Mouse (Mus musculus): ENCODE results near the gene Gatad1.
"Not testable (repeated sequence)": the region's sequence is repeated elsewhere in the genome, so short reads cannot be mapped to it uniquely, and the experiment has no call there.

The Gatad1 gene

DNA sequence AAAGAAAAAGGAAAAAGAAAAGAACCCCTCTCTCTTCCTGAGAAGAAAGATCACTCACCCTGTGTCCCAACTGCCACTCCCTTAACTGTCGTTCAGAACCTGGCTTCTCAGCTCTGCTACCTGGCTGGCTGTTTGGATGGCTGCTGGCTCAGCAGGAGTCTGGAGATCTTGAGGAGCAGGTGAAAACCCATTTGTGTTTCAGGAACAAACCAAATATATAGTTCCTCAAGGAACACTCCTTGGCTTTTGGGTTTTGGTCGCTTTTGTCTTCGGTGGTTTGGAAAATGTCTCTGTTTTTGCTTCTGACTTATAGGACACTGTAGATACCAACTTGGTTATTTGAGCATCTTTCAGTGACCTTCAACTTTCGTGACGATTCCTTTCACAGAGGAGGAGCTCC lies at the start of gene Gatad1:
Gatad1 (minus strand) TSS at position 101 of the 400 bp plus-strand sequence.
- DNase-seq, result no peak

DNA sequence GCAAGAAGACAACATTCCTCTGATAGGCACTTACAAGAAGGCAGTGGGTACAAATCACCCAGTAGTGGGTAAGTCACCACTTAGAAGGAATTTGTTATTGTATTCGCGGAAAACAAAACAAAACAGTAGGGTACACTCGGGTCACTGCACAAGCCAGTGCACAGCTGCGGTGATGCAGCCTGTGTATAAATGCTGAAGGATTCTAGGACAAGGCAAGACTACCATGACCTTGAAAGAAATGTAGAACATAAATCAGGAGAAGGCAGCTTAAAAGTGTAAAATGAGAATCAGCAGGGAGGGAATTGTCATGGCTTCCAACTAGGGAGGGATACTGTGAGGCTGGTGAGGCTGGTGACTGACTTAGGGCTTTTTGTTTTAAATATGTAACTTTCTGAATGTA lies 45.2 kb upstream of the Gatad1 start:
- no peak for DNase-seq

DNA sequence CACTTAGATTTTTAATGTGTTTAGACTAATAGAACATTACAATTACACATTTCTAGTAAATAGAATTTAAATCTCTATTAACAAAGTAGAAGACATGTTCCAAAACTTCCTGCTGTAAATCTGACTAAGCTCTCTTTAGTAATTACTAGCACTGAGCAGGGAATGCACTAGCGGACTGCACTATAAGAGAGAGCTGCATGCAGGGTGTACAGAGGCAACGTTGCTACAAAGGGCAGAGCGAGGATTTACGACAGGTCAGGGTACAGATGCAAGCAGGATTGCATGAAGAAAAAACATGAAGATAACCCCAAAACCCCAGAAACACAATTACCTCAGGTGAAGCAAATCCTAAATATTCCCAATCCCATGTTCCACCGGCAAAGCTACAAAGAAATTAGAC lies 43.0 kb upstream of the Gatad1 start:
- no peak for DNase-seq

DNA sequence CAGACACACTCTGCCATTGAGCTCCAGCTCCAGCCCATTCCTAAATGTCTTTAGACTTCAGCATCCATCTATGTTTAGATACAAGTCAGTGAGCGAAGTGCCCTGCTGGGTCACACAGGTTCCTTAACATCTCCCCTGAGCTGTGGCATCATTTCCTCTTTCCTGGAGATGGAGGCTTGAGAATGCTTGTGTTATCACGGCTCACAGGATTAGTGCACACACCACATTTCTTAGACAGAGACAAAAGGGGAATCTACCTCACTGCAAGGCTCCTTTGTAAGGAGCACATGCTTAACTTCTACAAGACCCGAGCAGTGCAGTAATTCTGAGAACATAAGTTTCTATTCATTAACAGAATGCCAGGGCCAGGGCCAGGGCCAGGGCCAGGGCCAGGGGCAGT lies 39.0 kb upstream of the Gatad1 start:
- DNase-seq, result no peak

DNA sequence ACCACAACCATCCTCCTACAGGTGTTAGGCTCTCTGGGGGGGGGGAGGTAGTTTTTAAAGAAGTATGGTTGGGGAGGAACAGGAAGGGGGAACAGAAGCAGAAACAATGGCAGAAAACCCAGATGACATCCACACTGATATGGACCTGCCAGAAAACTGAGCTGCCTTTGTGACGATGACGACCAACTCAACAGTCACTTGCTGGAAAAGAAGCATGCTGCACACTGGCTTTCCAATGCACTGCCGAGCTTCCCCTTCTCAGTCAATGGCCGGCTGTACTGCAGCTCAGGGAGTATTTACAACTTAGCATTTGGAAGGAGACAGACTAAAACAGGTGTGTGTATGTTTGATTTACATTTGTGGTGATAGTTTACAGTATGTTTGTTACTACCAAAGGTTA lies 38.2 kb upstream of the Gatad1 start:
- DNase-seq, result no peak

DNA sequence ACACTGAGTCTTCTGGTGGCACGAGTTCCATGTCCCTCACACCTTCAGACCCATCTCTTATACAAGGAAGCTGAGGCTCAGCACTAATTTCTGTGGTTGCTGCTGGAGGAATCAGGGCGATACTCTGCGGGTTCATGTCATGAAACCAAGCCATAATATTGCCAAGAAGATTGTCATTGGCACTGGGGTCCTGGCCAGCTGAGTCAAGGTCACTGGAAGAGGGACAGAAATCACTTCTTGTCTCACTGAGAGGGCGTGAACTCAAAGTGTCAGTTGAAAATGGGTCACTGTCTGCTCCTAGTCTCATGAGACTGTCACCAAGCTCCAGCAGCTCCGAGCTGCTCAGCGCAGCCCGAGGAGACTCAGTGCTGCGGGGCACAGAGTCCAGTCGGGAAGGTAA lies 36.0 kb upstream of the Gatad1 start:
- DNase-seq, result no peak

DNA sequence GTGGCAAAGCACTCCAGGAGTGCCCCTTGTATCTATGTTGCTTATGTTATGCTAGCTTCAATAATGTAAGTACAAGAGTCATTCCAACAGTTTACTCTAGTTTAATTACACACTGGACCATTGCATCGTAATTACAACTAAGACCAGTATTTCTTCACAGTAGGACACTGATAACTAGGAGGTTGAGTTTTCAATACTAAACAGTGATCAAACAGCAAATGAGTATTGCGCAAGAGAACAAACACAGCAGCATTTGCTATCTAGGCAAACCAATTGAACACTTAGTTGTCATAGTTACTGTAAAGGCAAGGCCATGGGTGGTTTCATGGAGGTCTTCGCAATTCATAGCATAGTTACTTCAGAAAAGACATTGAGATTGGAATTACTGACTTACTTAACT lies 34.3 kb upstream of the Gatad1 start:
- DNase-seq, result no peak

DNA sequence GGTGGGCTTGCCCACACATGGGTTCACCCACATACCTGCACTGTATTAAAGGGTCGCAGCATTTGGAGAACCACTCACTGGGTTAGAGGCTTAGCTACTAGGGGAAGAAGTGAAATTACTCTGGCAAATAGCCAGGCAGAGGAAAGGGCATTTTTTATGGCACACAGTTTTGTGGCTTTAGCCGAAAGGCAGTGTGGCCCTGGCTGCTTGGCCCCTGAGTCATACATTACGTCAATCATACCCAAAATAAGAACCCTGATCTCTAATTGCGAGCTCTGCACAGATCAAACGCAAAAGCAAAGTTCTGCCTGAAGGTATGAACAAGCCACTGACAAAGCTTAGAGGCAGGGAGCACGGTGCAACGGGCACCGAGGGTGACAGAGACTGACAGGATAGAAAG lies 31.3 kb upstream of the Gatad1 start:
- no peak for DNase-seq

DNA sequence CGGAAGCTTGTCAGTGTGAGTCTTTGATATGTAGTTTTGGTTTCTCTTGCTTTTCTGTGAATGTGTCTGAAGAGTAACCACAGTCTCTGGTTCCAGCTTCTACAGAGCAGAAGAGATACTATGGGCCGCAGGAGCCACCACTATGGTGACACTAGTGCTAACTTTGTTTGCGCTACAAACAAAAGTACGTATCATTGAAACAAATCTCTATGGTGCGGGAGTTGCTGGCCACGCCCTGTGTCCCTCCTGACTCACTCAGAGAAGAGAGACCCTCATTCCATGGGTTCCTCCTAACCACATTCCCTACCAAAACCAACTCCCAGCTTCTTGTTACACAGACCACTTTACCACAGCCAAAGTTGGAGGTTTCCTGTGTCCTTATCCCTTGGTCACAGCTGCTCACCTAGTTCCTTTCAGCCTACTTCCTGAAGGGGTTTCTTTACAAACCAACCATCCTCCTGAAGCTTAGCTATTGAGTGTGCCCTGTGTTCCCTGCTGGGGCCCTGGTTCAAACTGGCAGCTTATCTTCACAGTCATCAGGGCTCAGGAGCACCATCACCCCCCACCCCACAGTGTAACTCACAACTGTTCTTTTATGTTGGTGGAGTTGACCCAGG lies 13.1 kb upstream of the Gatad1 start:
- no peak for DNase-seq

DNA sequence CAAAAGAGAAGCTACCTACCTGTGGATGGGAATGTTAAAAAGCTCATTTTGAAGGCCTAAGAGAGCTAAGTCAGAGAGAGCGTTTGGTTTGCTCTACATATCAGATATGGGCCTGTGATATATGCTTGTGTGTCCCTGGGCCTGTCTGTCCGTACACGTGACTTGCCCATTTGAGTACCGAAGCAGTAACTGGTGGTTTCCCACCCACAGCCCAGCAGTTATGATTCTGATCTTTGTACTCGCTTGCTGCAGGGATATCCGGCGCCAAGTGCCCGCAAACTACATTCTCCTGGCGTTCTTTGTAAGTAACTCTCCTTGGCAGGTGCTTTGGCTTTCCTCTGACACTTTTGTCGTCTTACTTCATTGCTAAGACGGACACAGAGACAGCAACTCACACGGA lies 9.6 kb upstream of the Gatad1 start:
- no peak for DNase-seq

DNA sequence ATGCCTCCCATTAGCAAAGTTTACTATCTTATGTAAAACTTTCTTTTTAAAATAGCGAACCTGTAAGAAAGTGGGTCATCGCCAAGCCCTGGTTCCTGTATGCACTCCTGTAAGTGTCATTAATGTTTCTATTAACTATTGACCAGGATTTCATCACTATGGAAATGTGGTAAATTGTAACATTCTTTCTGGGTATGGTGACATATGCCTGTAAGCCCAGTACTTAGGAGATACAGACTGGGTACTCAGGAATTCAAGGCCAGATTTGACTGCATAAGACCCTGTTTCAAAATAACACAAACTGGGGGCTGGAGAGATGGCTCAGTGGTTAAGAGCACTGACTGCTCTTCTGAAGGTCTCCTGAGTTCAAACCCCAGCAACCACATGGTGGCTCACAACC lies 8.2 kb upstream of the Gatad1 start:
- no peak for DNase-seq

DNA sequence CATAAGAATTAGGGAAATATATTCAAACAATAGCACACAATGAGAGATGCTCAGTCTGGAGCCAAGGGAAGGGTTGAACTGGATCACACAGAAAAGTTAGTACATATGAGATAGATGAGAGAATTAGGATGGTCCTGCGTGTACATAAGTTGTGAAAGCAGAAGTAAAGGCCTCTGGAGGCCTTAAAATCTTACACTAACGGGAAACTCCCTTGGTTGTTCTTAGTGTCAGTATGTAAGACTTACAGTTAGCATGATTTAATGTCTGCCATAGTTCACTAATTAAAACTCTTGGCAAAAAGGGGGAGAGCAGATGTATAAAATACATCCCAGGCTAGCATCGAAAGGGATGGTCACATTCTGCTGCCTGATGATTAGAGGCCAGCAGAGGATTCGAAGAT lies 3.2 kb downstream of the Gatad1 start:
- no peak for DNase-seq

DNA sequence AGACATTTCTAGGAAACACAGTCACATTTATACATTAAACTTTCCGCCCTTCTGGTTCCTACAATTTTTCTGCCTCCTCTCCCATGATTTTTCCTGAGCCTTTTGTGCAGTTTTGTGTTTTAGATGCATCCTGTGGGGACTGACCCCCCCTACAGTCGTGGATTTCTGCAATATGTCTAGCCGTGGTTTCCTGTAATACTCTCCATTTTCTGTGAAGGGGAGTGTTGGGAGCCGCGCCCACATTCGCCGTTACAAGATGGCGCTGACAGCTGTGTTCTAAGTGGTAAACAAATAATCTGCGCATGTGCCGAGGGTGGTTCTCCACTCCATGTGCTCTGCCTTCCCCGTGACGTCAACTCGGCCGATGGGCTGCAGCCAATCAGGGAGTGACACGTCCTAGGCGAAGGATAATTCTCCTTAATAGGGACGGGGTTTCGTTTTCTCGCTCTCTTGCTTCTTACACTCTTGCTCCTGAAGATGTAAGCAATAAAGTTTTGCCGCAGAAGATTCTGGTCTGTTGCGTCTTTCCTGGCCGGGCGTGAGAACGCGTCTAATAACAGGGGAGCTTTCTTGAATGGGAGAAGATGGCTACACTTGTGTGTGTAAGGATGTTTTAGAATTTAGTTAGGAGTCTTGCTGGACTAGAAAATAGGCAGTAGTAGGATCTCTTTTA lies 3.9 kb downstream of the Gatad1 start:
- not testable (repeated sequence) for DNase-seq

DNA sequence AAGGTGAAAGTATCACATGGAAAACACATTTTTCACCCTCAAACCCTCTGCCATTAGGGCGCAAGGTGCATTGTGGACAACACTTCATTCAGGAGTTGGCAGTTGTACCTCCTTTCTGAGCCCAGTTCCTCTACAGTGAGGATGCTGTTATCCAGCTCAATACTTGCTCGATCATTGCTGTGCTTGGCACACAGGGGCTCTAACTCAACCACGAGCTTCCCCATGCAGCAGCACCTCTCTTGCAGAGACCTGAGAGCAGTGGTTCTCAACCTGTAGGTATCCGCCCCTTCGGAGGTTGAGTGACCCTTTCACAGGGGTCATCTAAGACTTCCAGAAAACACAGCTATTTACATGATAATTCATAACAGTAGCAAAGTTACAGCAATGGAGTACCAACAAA lies 5.4 kb downstream of the Gatad1 start:
- no peak for DNase-seq

DNA sequence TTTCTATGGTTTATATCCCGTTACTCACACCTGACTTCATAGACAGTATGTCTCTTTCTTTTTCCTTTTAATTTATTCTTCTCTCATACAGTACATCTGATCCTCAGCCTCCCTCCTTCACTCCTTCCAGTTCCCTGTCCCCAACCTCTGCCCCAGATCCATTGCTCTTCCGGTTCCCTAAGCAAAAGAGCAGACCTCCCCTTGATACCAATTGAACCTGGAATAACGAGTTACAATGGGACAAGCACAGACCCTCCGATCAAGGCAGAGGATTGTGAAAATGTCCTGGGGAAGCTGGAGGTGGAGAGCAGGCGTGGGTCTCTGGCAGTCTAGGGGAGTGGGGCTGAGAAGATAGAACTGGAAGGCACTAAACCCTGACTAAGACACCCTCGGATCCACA lies 6.1 kb downstream of the Gatad1 start, which contains the start of gene Tmbim7:
Tmbim7 (plus strand) TSS at position 301 of the 400 bp plus-strand sequence.
- no peak for DNase-seq

DNA sequence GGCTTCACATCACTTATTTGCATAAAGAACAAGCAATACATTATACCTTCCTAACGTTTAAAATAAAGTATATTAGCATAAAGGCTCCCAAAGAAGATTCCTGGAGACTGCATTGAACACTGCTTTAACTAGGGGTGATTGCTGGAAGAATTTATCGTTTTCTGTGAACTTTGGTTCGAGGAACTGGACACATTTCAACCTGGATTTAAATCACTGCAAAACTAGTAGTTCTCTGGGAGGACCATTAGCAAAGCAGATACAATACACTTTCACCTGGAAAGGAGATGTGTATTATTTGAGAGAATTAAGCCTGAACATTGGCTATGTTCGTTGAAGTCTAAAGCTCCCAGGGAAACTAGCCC lies 8.2 kb downstream of the Gatad1 start:
- no peak for DNase-seq

DNA sequence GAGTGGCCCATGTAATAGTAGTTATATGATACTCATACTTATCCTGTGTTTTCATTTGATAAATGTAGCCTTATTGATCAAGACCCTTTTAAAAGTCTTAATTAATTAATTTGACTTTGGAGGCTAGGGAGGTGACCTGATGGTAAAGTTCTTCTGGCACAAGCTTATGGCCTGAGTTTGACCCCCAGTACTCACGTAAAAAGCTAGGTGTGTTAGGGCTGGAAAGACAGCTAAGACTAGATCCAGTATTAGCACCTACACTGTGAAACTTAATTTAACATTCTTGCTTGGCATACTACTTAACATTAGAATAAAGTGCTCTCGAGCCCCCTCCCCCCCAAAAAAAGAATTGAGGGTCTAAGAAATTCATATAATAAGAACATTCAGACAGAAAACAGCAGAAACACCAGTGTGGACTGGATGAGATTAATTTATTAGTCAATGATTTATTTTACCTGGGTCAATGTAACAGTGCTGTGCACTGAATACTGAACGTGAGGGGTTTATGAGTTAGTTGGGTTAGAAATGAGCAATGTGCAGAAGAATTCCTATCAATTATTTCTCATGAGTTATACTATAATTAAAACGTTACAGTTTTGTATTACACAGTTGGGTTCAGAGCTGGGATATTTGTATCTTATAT lies 8.7 kb downstream of the Gatad1 start:
- no peak for DNase-seq

DNA sequence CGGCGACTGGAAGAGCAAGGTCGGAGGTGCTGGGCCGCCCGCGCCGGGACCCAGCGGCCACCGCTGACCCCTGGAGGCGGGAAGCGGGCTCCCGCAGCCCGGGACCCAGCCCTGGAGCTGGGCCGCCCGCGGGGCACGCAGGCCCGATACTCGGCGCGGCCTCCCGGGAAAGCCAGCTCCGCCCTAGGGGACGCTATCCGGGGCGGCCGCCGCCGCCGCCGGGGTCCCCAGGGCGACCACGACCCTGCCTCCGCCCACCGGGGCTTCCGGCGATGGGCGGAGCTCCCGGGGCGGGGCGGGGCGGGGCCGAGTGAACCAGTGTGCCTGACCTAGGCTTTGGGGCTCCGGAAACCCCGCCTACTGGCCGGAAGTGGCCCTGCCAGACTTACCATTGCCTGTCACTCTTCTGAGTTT lies 9.3 kb downstream of the Gatad1 start:
- DNase-seq, result peak; percentile 81

DNA sequence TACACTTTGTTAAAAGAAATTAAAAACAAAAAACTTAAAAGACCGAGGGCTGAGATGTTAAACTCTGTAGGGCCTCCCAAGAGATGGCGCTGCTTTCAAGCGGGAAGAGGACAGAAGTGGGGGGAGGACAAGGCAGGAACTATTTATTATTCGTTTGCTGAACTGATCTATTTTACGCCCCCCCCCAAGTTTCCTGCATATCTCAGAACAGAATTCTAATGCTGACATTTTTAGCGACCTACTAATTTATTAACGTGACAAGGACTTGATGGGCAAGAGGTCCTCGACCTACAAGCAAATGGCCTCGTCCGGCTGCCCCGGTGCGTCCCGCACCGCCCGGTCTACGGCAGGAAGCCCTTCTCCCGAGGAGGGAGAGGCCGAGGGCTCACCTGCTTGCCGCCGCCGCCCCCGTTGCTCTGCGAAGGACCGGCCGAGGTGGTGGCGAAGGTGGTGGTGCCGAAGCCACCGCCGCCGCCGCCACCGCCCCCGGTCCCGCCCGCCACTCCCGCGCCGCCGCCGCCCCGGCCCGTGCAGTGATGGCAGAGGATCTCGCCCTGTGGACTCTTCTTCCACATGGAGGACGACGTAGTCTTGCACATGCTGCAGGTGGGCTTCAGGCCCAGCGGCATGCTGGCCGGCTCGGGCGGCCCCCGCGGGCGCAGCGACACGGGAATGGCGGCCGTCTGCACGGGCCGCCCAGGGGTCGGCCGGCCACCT lies 9.8 kb downstream of the Gatad1 start:
- DNase-seq, result peak; percentile 49

DNA sequence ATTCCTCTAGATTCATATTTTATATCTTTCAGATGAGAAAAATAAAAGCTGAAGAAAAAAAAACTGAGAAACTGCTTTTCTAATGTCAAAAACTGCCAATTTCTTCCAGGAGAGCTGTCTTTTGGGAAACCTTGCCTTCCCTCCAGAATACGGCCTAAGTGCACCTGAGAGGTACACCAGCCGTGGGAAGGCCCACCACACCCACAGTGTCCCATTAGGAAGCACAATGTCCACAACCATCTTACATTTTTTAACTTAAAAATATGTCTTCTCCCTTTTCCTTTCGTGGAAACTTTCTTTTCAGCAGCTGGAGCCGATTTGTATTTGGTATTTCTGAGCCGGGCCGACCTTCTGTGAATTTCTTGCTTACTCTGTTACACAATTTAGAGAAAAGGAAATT lies 10.4 kb downstream of the Gatad1 start:
- no peak for DNase-seq

DNA sequence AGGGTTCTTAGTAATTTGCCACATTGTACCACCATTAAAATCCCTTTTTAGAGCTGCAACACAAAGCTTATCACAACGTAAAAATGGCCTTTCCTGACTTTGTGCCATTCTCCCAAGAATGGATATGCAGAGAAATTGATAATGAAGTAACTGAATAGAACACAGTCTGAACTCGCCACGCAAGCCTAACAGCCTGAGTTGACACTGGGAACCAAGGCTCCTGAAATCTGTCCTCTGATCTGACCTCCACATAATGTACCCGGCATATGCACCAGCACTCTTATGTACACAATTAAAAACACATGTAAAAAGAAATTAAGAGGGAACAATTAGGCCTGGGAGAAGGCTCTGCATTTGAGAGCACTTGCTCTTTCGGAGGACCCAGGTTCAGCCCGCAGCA lies 11.7 kb downstream of the Gatad1 start:
- no peak for DNase-seq

DNA sequence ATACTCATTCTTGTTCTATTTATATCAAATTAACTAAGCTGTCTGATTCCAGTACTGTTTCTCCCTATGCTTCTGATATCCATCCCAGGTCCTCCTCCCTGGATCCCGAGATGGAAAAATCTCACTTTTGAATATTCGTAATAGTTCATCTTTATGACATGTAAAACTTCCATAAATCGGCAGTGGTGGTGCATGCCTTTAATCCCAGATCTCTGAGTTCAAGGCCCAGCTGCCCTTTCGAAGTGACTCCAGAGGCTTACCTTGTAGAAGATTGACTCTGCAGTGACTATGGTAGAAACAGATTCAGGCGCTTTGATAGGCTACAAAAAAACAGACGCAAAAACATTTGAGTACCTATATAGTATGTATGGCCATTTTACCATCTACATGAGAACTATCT lies 12.4 kb downstream of the Gatad1 start:
- no peak for DNase-seq

DNA sequence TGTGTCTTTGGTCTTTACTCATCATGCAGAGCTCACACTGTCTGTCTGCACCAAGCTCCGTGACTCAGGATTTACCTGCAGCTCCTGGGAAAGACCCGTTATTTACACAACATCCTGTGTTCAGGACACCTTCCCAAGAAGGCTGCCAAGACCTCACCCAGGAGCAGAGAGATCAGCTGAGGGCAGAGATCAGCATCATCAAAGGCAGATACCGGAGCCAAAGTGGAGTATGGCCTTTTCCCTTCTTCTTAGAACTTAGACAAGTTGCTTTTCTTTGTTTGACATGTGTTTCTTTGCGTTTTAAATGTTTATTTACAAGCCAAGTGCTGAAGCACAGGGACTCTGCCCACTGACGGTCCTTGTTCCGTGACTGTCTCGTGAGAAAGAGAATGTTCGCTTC lies 21.7 kb downstream of the Gatad1 start:
- no peak for DNase-seq

DNA sequence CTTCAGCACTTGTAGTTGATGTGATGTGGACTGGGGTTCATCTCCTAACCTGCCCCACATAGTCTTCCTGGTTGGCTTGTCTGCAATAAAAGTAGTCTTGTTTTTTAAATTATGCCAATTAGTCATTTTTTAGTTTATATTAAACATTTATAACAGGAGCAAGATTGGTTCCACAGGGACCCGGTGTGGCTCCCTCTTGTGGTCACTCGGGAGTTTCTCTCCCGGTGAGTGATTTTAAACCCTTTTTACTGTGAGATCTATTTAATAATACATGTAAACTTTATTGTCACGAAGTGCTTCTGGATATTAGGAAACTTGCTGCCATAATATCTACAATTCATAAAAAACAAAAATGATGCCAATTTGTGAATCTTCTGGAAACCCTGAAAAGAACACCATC lies 23.0 kb downstream of the Gatad1 start:
- DNase-seq, result no peak
